19 mouse cellular contexts compared by ENCODE assay signal in genomic region chr12:94470981-94471380, GRCm38 (mm10).
DNase-seq lines count a peak whose midpoint lies in the region; ATAC-seq and TF ChIP-seq lines count a peak whose summit lies in the region.
"Had no signal": no experiment of that assay in that cellular context is flagged by ENCODE, and none has a peak within 500 bp of the region (broad histone marks: within the 10 kb centered on the region; RNA-seq: fewer than 3 reads in every experiment).

No protein-coding gene starts in this region.

- H3K9ac ChIP-seq in embryonic facial prominence, embryonic 14.5 days (ENCODE audit: low read depth, low read length), result no peak overlapping the region
- no peak overlapping the region for H3K9ac ChIP-seq in kidney, embryonic 14.5 days (ENCODE audit: low read depth, low read length)
- H3K9ac ChIP-seq: embryonic facial prominence, embryonic 13.5 days; liver, embryonic 12.5 days; neural tube, embryonic 13.5 days had no signal

- WGBS in embryonic facial prominence, embryonic 14.5 days, result 35% methylated on average over 1 of the region's 1 CpGs
- 58% methylated on average over 1 of the region's 1 CpGs for WGBS in embryonic facial prominence, embryonic 10.5 days
- WGBS in kidney, adult 2 months, result 67% methylated on average over 1 of the region's 1 CpGs
- 58% methylated on average over 1 of the region's 1 CpGs for WGBS in kidney, embryonic 14.5 days

- no peaks in the 10 kb centered on the region for H3K4me1 ChIP-seq in embryonic facial prominence, embryonic 14.5 days (ENCODE audit: control insufficient read depth, insufficient read depth, low read length)
- H3K4me1 ChIP-seq in embryonic facial prominence, embryonic 10.5 days, result peaks cover 8% of the 10 kb centered on the region
- H3K4me1 ChIP-seq in kidney, adult 2 months (ENCODE audit: control insufficient read depth, insufficient read depth, low read length), result no peaks in the 10 kb centered on the region
- no peaks in the 10 kb centered on the region for H3K4me1 ChIP-seq in kidney, embryonic 14.5 days (ENCODE audit: control insufficient read depth, insufficient read depth, low read length)
- H3K4me1 ChIP-seq: embryonic facial prominence, embryonic 13.5 days; limb, embryonic 10.5 days; liver, embryonic 12.5 days had no signal

- no peaks in the 10 kb centered on the region for H3K9me3 ChIP-seq in embryonic facial prominence, embryonic 14.5 days (ENCODE audit: control insufficient read depth, low read length)
- H3K9me3 ChIP-seq in embryonic facial prominence, embryonic 10.5 days, result no peaks in the 10 kb centered on the region
- H3K9me3 ChIP-seq in kidney, embryonic 14.5 days (ENCODE audit: control insufficient read depth, low read length), result no peaks in the 10 kb centered on the region
- H3K9me3 ChIP-seq: embryonic facial prominence, embryonic 13.5 days; forebrain, embryonic 10.5 days; limb, embryonic 10.5 days; liver, embryonic 12.5 days; neural tube, embryonic 13.5 days had no signal

- no peaks in the 10 kb centered on the region for H3K27me3 ChIP-seq in embryonic facial prominence, embryonic 14.5 days (replicated peaks; ENCODE audit: control insufficient read depth, insufficient read depth, low read length)
- H3K27me3 ChIP-seq in embryonic facial prominence, embryonic 10.5 days (replicated peaks; ENCODE audit: low read depth, poor library complexity, severe bottlenecking), result no peaks in the 10 kb centered on the region
- H3K27me3 ChIP-seq in kidney, adult 2 months (replicated peaks; ENCODE audit: control insufficient read depth, insufficient read depth, low read length), result no peaks in the 10 kb centered on the region
- H3K27me3 ChIP-seq in kidney, embryonic 14.5 days (ENCODE audit: control insufficient read depth, insufficient read depth, low read length), result no peaks in the 10 kb centered on the region
- H3K27me3 ChIP-seq: embryonic facial prominence, embryonic 13.5 days; liver, embryonic 12.5 days; neural tube, embryonic 13.5 days had no signal

- DNase-seq in embryonic facial prominence, embryonic 14.5 days (ENCODE audit: low spot score), result peak; percentile 34
- no peak for DNase-seq in embryonic facial prominence, embryonic 10.5 days (ENCODE audit: low spot score)
- peak; percentile 26 for DNase-seq in kidney, adult 2 months
- peak; percentile 58 for DNase-seq in Muller cell, postnatal 12 days (ENCODE audit: inconsistent ontology term)
- DNase-seq in mesoderm, embryonic 11.5 days (ENCODE audit: low read depth, low spot score), result peak; percentile 43
- no peak for DNase-seq in thymus, adult 18-20 months
- no peak for DNase-seq in right cerebral cortex, adult 18-20 months
- DNase-seq: adrenal gland, postnatal 25 days; cerebellum, adult 9-11 months; heart, adult 11 months; thymus, adult 2 months had no signal

- ATAC-seq in embryonic facial prominence, embryonic 14.5 days (ENCODE audit: low read depth), result no peak
- ATAC-seq in kidney, embryonic 14.5 days (ENCODE audit: low FRiP score, low TSS enrichment), result no peak
- ATAC-seq: activated CD4-positive, CD25-positive, alpha-beta regulatory T cell, adult 4 months; liver, embryonic 12.5 days; lung, postnatal 0 days had no signal

- no peak overlapping the region for H3K4me3 ChIP-seq in embryonic facial prominence, embryonic 14.5 days (ENCODE audit: low read depth, low read length)
- no peak overlapping the region for H3K4me3 ChIP-seq in embryonic facial prominence, embryonic 10.5 days
- no peak overlapping the region for H3K4me3 ChIP-seq in kidney, adult 2 months (ENCODE audit: insufficient read depth, low read depth, low read length)
- no peak overlapping the region for H3K4me3 ChIP-seq in kidney, embryonic 14.5 days (ENCODE audit: low read length)
- H3K4me3 ChIP-seq: embryonic facial prominence, embryonic 13.5 days; forebrain, embryonic 10.5 days; limb, embryonic 10.5 days; liver, embryonic 12.5 days; neural tube, embryonic 13.5 days had no signal

- no peak for TF ChIP-seq POLR2A in kidney, adult 2 months (IDR thresholded peaks at IDR 0.05; ENCODE audit: low read depth, low read length)

- no peak overlapping the region for H3K4me2 ChIP-seq in embryonic facial prominence, embryonic 14.5 days (ENCODE audit: low read depth, low read length)
- H3K4me2 ChIP-seq in kidney, embryonic 14.5 days (replicated peaks; ENCODE audit: low read depth, low read length), result no peak overlapping the region
- H3K4me2 ChIP-seq: embryonic facial prominence, embryonic 13.5 days; liver, embryonic 12.5 days; neural tube, embryonic 13.5 days had no signal

- TF ChIP-seq CTCF in kidney, adult 2 months (conservative IDR thresholded peaks at IDR 0.05; ENCODE audit: insufficient read depth, insufficient read length, low read depth, low read length), result no peak

- H3K27ac ChIP-seq in embryonic facial prominence, embryonic 14.5 days (replicated peaks; ENCODE audit: low read depth, low read length), result no peak overlapping the region
- H3K27ac ChIP-seq in embryonic facial prominence, embryonic 10.5 days (replicated peaks), result no peak overlapping the region
- no peak overlapping the region for H3K27ac ChIP-seq in kidney, adult 2 months (ENCODE audit: insufficient read depth, low read depth, low read length)
- H3K27ac ChIP-seq in kidney, embryonic 14.5 days (ENCODE audit: low read depth, low read length), result no peak overlapping the region
- H3K27ac ChIP-seq: embryonic facial prominence, embryonic 13.5 days; forebrain, embryonic 10.5 days; limb, embryonic 10.5 days; liver, embryonic 12.5 days; neural tube, embryonic 13.5 days had no signal

- no peaks in the 10 kb centered on the region for H3K36me3 ChIP-seq in embryonic facial prominence, embryonic 14.5 days (ENCODE audit: control insufficient read depth, insufficient read depth, low read length)
- no peaks in the 10 kb centered on the region for H3K36me3 ChIP-seq in embryonic facial prominence, embryonic 10.5 days (replicated peaks)
- no peaks in the 10 kb centered on the region for H3K36me3 ChIP-seq in kidney, adult 2 months (ENCODE audit: control insufficient read depth, insufficient read depth, low read length)
- H3K36me3 ChIP-seq in kidney, embryonic 14.5 days (ENCODE audit: control insufficient read depth, insufficient read depth, low read length), result no peaks in the 10 kb centered on the region
- H3K36me3 ChIP-seq: embryonic facial prominence, embryonic 13.5 days; forebrain, embryonic 10.5 days; limb, embryonic 10.5 days; liver, embryonic 12.5 days; neural tube, embryonic 13.5 days had no signal

Comparison
In these comparisons a context has a peak if more than half of its experiments do, and no peak if none do; other contexts are left out.
1. DNase-seq: peak in embryonic facial prominence, embryonic 14.5 days (single experiment), kidney, adult 2 months (single experiment), Muller cell, postnatal 12 days (single experiment) and mesoderm, embryonic 11.5 days (single experiment); none in embryonic facial prominence, embryonic 10.5 days (single experiment), thymus, adult 18-20 months (0 of 2) and right cerebral cortex, adult 18-20 months (single experiment).